Mouse (Mus musculus): ENCODE measurements around the gene Thegl.
A peak's percentile ranks its signal among the peaks of the same experiment; 100 is the strongest.
"Not testable (repeated sequence)": the region's sequence is repeated elsewhere in the genome, so short reads cannot be mapped to it uniquely, and the experiment has no call there.

The Thegl gene

GRCm38 (mm10) chr5:77015544-77016482 lies at the start of gene Thegl:
Gene Thegl (plus strand): TSS chr5:77016023.
- DNase-seq: peak; percentile 69

DNA sequence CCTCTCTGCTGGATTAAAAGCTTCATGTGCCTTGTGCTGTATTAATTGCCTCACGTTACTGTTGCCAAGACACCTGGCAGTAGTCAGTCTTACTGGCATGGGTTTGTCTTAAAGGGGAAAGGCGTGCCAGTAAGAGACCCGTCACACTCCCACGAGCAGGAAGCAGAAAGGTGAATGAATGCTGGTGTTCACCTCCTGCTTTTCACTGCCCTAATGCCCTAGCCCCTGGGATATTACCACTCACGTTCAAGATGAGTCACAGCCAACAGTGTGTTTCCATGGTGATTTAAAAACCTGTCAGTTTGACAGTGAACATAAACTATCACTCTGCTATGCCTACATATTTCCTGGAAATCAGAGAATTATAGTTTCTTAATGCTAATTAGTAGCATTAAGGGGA lies 46.6 kb upstream of the Thegl start:
- DNase-seq: no peak

DNA sequence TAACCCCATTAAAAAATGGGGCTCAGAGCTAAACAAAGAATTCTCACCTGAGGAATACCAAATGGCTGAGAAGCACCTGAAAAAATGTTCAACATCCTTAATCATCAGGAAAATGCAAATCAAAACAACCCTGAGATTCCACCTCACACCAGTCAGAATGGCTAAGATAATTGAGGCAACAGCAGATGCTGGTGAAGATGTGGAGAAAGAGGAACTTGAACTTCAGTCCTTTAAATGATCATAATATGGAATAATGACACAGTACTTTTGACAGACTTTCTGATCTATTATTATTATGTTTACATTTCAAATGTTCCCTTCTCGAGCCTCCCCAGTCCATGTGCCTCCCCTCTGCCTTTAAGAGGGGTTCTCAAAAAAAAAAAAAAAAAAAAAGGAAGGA lies 44.7 kb upstream of the Thegl start:
- not testable (repeated sequence) for DNase-seq

DNA sequence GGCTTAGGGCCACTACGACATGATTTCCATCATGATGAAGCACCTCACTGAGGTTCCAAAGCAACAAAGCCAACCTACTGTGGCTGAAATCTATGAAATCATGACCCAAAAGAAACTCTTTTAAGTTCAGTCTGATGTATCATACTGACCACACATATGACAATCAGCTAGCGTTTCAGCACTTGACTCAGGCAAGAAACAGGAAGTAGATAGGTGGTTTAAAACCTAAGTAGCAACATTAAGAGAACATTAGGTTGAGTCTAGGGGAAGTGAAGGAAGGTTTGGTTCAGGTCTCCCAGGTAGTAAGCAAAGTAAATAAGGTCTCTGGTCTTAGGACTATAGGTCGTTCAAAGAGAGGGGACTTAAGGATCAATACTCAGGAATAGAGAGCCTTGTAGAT lies 42.3 kb upstream of the Thegl start:
- no peak for DNase-seq

DNA sequence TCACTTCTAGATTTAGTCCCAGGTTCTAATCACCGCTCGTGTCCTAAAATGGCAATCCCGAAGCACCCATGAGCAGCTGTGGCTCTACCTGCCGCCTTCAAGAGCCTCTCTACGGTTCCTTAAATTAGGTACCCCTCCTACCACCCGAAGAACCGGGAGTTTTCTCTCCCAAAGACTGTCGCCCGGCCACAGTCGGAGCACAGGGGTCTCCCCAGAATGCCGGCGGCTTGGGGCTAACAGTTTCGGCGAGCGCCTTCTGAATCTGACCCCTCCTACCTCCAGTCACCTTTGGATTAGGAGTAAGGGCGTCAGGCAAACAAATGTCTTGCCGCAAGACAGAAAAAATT lies 41.6 kb upstream of the Thegl start:
- no peak for DNase-seq

GRCm38 (mm10) chr5:76974554-76975285 lies 41.1 kb upstream of the Thegl start, which contains the start of gene Srp72:
Gene Srp72 (plus strand): TSS chr5:76974683.
- peak; percentile 92 for DNase-seq

DNA sequence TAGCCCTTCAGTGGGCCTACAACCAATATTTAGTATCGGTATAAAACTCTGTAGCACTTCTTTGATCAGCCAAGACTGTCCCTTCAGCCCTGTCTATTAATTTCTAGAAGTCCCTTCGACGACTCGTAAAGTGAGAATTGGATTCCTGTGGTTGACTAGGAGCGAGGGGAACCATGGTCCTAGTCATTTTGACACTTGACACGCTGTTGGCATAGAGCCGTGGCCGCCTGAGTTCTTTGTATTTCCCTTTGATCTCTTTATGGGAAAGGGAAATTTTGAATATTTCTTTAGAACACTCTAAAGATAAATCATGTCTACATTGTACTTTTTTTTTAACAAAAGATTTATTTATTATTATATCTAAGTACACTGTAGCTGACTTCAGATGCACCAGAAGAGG lies 40.1 kb upstream of the Thegl start:
- no peak for DNase-seq

- DNase-seq: no peak
Measured at GRCm38 (mm10) chr5:76984015-76984414, 31.8 kb upstream of the Thegl start.

- DNase-seq: no peak
Measured at GRCm38 (mm10) chr5:76990789-76991188, 25.0 kb upstream of the Thegl start.

DNA sequence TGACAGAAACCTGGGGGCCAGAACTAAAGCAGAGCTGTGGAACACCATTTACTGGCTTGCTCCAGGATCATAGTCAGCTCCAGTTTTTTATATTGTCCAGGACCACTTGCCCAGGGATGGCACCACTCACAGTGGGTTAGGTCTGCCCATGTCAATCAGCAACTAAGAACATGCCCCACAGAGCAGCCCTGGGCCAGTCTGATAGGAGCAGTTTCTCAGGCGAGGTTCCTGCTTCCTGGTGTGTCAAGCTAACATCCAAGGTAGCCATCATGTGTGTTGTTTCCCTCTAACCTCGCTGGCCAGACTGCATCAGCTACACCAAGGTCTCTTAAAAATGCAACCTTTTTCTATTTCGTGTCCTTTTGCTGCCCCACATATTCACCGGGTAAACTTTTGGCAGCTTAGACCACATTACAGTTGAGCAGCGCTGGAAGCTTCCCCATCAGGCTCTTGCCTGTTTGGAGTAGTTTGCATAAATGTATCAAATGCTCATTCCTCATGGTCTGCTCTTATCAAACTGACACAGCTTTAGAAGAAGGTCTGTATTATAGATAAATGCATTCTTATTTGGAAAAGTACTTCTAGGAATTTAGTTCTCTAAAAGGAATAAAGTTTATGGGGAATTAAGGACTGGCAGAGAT lies 22.5 kb upstream of the Thegl start:
- no peak for DNase-seq

- DNase-seq: no peak
Measured at GRCm38 (mm10) chr5:76998416-76998815, 17.4 kb upstream of the Thegl start.

- DNase-seq: no peak
Measured at GRCm38 (mm10) chr5:77001192-77001591, 14.6 kb upstream of the Thegl start.

DNA sequence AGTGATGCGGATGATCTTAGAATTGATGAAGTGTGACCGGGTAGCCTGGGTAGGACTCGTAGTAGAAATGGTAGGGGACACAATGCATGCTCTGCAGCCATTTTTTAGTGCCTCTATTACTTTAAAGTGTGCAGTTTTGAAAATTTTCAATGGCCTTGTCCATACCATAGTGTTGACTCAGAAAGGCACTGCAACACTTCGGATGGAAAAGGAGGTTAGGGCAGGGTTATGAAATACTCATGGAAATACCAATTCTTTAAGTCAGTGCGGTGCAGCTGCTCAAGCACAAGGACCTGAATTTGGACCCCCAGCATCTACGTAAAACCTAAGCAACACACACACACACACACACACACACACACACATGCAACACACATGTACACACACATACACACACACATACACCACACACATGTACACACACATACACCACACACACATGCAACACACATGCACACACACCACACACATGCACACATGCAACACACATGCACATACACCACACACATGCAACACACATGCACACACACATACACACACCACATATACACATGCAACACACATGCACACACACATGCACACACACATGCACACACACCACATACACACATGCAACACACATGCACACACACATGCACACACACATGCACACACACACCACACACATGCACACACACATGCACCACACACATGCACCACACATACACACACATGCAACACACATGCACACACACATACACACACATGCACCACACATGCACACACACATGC lies 11.6 kb upstream of the Thegl start, which contains the start of gene Arl9:
Gene Arl9 (plus strand): TSS at position 5 of the 771 bp plus-strand sequence.
- no peak for DNase-seq

GRCm38 (mm10) chr5:77010352-77010751 lies 5.5 kb upstream of the Thegl start:
- no peak for DNase-seq

GRCm38 (mm10) chr5:77011082-77011481 lies 4.7 kb upstream of the Thegl start:
- no peak for DNase-seq

DNA sequence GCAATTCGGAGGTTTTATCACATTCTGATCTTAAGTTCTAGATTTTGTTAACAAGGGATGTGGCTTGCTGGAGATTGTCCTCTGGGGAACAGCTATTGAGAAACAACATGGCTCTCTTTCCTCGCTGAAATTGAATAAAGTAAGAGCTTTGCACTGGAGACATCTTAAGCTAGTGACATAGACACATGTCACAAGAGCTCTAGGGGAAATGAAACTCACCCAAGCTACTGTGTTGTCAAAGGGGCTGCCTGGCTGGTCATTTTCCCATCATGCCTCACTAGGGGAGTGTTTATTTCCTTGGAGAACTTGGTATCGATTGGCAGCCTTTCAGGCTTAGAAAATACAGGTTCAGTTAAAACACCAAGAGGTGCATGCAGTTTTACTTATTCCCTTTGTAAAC lies 2.7 kb upstream of the Thegl start:
- no peak for DNase-seq

- DNase-seq: no peak
Measured at GRCm38 (mm10) chr5:77028034-77028433, 12.2 kb downstream of the Thegl start.

- peak; percentile 12 for DNase-seq
Measured at GRCm38 (mm10) chr5:77029735-77030134, 13.9 kb downstream of the Thegl start.

- not testable (repeated sequence) for DNase-seq
Measured at GRCm38 (mm10) chr5:77035101-77035500, 19.3 kb downstream of the Thegl start.

- no peak for DNase-seq
Measured at GRCm38 (mm10) chr5:77038451-77038850, 22.6 kb downstream of the Thegl start.

DNA sequence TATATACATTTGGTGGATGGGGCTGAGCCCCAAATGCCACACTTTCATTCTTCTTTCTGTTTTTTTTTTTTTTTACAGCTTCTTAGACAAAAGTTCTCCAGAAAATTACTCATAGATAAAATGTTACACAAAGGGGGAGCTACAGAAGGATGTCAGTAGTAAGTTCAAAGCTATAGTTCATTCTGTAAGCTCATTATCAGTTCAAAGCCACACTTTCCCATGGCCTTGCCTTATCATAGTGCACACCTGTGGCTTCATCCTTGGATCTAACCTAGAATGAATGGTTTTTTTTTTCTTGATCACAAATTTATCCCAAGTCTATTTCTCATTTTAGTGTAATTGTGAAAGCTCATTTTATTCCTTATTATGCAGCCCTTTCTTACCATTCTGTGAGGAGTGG lies 23.6 kb downstream of the Thegl start:
- DNase-seq: no peak

- DNase-seq: no peak
Measured at GRCm38 (mm10) chr5:77044362-77044761, 28.5 kb downstream of the Thegl start.

DNA sequence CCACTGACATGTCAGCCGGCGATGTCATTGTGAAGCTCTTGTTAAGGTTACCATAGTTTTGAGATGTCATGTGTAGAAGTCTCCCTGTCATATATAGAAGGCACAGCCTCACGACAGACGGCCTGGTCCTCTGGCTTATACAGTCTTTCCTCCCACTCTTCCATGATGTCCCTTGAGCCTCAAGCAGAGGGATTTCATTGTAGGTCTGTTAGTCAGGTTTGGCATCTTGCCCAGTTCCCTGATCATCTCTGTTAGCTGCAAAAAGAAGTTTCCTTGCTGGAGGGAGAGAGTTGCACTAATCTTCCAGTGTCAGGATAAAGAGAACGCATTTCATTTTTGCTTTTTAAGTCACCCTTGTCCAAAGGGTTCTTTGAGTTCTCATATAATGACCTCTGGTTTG lies 36.8 kb downstream of the Thegl start:
- DNase-seq: no peak
